Mouse (Mus musculus) lung, postnatal 4 days (tissue): Measurements from ENCODE around the gene Zzz3.
A peak's percentile ranks its signal among the peaks of the same experiment; 100 is the strongest.

Experiments
- DNase-seq, 2 experiments: peaks; one replicate each; pipeline ENCODE4 v3.0.0; 2021

Zzz3 gene

GRCm38 (mm10) chr3:152395350-152396277, at the start of gene Zzz3:
Zzz3 (plus strand) TSS chr3:152395473.
- peak; percentile 94 to 96 for DNase-seq

- DNase-seq = peak; percentile 96 to 97
Observed at GRCm38 (mm10) chr3:152345732-152346632, 49.3 kb upstream of the Zzz3 start, which contains the start of gene Usp33. Usp33 (plus strand) TSS chr3:152346478.

GRCm38 (mm10) chr3:152346633-152347141, 48.6 kb upstream of the Zzz3 start:
- DNase-seq = peak in 1 of 2 experiments; percentile 59

- DNase-seq = no peak
Observed at GRCm38 (mm10) chr3:152347227-152347626, 48.0 kb upstream of the Zzz3 start.

GRCm38 (mm10) chr3:152348011-152348830, 47.1 kb upstream of the Zzz3 start:
- no peak for DNase-seq

- DNase-seq = no peak
Observed at GRCm38 (mm10) chr3:152350431-152350830, 44.8 kb upstream of the Zzz3 start.

GRCm38 (mm10) chr3:152350966-152351365, 44.3 kb upstream of the Zzz3 start:
- DNase-seq = no peak

- DNase-seq = no peak
Observed at GRCm38 (mm10) chr3:152352289-152352688, 43.0 kb upstream of the Zzz3 start.

GRCm38 (mm10) chr3:152353434-152354177, 41.7 kb upstream of the Zzz3 start:
- no peak for DNase-seq

GRCm38 (mm10) chr3:152355361-152355760, 39.9 kb upstream of the Zzz3 start:
- DNase-seq = peak; percentile 58 to 79

GRCm38 (mm10) chr3:152356751-152357150, 38.5 kb upstream of the Zzz3 start:
- no peak for DNase-seq

- DNase-seq = no peak
Observed at GRCm38 (mm10) chr3:152359151-152359550, 36.1 kb upstream of the Zzz3 start.

GRCm38 (mm10) chr3:152364181-152364580, 31.1 kb upstream of the Zzz3 start:
- no peak for DNase-seq

- DNase-seq = no peak
Observed at GRCm38 (mm10) chr3:152376063-152376462, 19.2 kb upstream of the Zzz3 start.

GRCm38 (mm10) chr3:152384106-152384505, 11.2 kb upstream of the Zzz3 start:
- DNase-seq = no peak

- peak; percentile 98 to 99 for DNase-seq
Observed at GRCm38 (mm10) chr3:152396278-152396987, 1.2 kb downstream of the Zzz3 start.

- DNase-seq = no peak
Observed at GRCm38 (mm10) chr3:152396988-152397314, 1.7 kb downstream of the Zzz3 start.

GRCm38 (mm10) chr3:152397335-152397940, 2.2 kb downstream of the Zzz3 start:
- no peak for DNase-seq

- no peak for DNase-seq
Observed at GRCm38 (mm10) chr3:152400441-152400840, 5.2 kb downstream of the Zzz3 start.

GRCm38 (mm10) chr3:152400875-152401274, 5.6 kb downstream of the Zzz3 start:
- DNase-seq = no peak
